Comparison of ENCODE assay signal across 26 mouse cellular contexts in genomic region chrX:35920096-35920607, GRCm38 (mm10). TPM values are rescaled to one million over a fixed set of nuclear protein-coding genes. Genes with fewer than 3 reads are reported as not detected.
DNase-seq lines count a peak whose midpoint lies in the region; ATAC-seq and TF ChIP-seq lines count a peak whose summit lies in the region.
"Had no signal": no experiment of that assay in that cellular context is flagged by ENCODE, and none has a peak within 500 bp of the region (broad histone marks: within the 10 kb centered on the region; RNA-seq: fewer than 3 reads in every experiment).

No protein-coding gene starts in this region.

- intact Hi-C loops in heart, postnatal 36 days (cut with DNase I) = no loop called here

- peak overlapping the region; percentile 48; the same call in 1 of the 2 replicates for H3K27ac ChIP-seq in heart, embryonic 13.5 days (replicated peaks)
- 0 out of 2 replicates have a peak overlapping the region, but pooled peaks have one; percentile 48 for H3K27ac ChIP-seq in limb, embryonic 14.5 days (replicated peaks; ENCODE audit: low read depth, low read length)
- no peak overlapping the region for H3K27ac ChIP-seq in limb, embryonic 10.5 days
- peak overlapping the region; percentile 24; the same call in 1 of the 2 replicates for H3K27ac ChIP-seq in brown adipose tissue, adult 24 weeks (replicated peaks; ENCODE audit: low read depth, low read length)
- H3K27ac ChIP-seq: embryonic facial prominence, embryonic 15.5 days; forebrain, embryonic 10.5 days; hindbrain, embryonic 14.5 days; limb, embryonic 13.5 days; liver, embryonic 14.5 days; midbrain, embryonic 13.5 days had no signal

- no peaks in the 10 kb centered on the region for H3K36me3 ChIP-seq in heart, embryonic 13.5 days
- no peaks in the 10 kb centered on the region for H3K36me3 ChIP-seq in limb, embryonic 14.5 days (ENCODE audit: control insufficient read depth, insufficient read depth, low read length)
- H3K36me3 ChIP-seq in limb, embryonic 10.5 days = no peaks in the 10 kb centered on the region
- H3K36me3 ChIP-seq: embryonic facial prominence, embryonic 15.5 days; forebrain, embryonic 10.5 days; limb, embryonic 13.5 days; midbrain, embryonic 13.5 days had no signal

- H3K9me3 ChIP-seq in heart, embryonic 13.5 days = no peaks in the 10 kb centered on the region
- H3K9me3 ChIP-seq in limb, embryonic 14.5 days (ENCODE audit: control insufficient read depth, low read length) = no peaks in the 10 kb centered on the region
- no peaks in the 10 kb centered on the region for H3K9me3 ChIP-seq in limb, embryonic 10.5 days (replicated peaks)
- H3K9me3 ChIP-seq: embryonic facial prominence, embryonic 15.5 days; forebrain, embryonic 10.5 days; limb, embryonic 13.5 days; midbrain, embryonic 13.5 days had no signal

- H3K27me3 ChIP-seq in heart, embryonic 13.5 days (replicated peaks) = no peaks in the 10 kb centered on the region
- H3K27me3 ChIP-seq in limb, embryonic 14.5 days (ENCODE audit: control insufficient read depth, insufficient read depth, low read length) = no peaks in the 10 kb centered on the region
- no peaks in the 10 kb centered on the region for H3K27me3 ChIP-seq in limb, embryonic 10.5 days (ENCODE audit: low read depth, poor library complexity, severe bottlenecking)
- H3K27me3 ChIP-seq: embryonic facial prominence, embryonic 15.5 days; limb, embryonic 13.5 days; midbrain, embryonic 13.5 days had no signal

- ATAC-seq in heart, embryonic 13.5 days (ENCODE audit: extremely low read depth, insufficient number of reproducible peaks, low FRiP score, low TSS enrichment) = no peak
- ATAC-seq in limb, embryonic 14.5 days (ENCODE audit: low FRiP score, low read depth) = peak; percentile 53; the same call in 1 of the 2 replicates
- ATAC-seq: forebrain, postnatal 0 days; midbrain, embryonic 13.5 days had no signal

- no peak for TF ChIP-seq POLR2A in limb, embryonic 14.5 days (IDR thresholded peaks at IDR 0.05; ENCODE audit: borderline replicate concordance, extremely low read depth, insufficient read depth, insufficient read length)

- H3K4me1 ChIP-seq in heart, embryonic 13.5 days = 0 out of 2 replicates have a peak, but pooled peaks cover 3% of the 10 kb centered on the region
- no peaks in the 10 kb centered on the region for H3K4me1 ChIP-seq in limb, embryonic 14.5 days (ENCODE audit: control insufficient read depth, insufficient read depth, low read length)
- no peaks in the 10 kb centered on the region for H3K4me1 ChIP-seq in limb, embryonic 10.5 days
- H3K4me1 ChIP-seq in brown adipose tissue, adult 24 weeks (ENCODE audit: control insufficient read depth, insufficient read depth, insufficient read length, low read length) = no peaks in the 10 kb centered on the region
- H3K4me1 ChIP-seq: embryonic facial prominence, embryonic 15.5 days; midbrain, embryonic 13.5 days had no signal

- H3K4me3 ChIP-seq in heart, embryonic 13.5 days = no peak overlapping the region
- no peak overlapping the region for H3K4me3 ChIP-seq in limb, embryonic 14.5 days (replicated peaks; ENCODE audit: low read length)
- H3K4me3 ChIP-seq in limb, embryonic 10.5 days = no peak overlapping the region
- no peak overlapping the region for H3K4me3 ChIP-seq in brown adipose tissue, adult 24 weeks (ENCODE audit: insufficient read depth, low read depth, low read length)
- H3K4me3 ChIP-seq: embryonic facial prominence, embryonic 15.5 days; forebrain, embryonic 10.5 days; limb, embryonic 13.5 days; midbrain, embryonic 13.5 days had no signal

- 56% methylated on average over 3 of the region's 3 CpGs for WGBS in heart, embryonic 13.5 days
- WGBS in limb, embryonic 14.5 days = 65% methylated on average over 3 of the region's 3 CpGs
- 84% methylated on average over 3 of the region's 3 CpGs for WGBS in limb, embryonic 10.5 days

- DNase-seq in heart, postnatal 36 days = no peak
- DNase-seq in limb, embryonic 14.5 days (ENCODE audit: low spot score) = peak; percentile 69
- no peak for DNase-seq in limb, embryonic 10.5 days (ENCODE audit: low spot score)
- no peak for DNase-seq in cerebellum, postnatal 25 days
- DNase-seq in kidney, adult 8-10 months = no peak
- DNase-seq: adrenal gland, postnatal 36 days; cerebellum, adult 18-20 months; cerebellum, postnatal 36 days; embryo, embryonic 11 days; forebrain, postnatal 0 days; gastrocnemius, postnatal 10 days; heart, adult 11 months; heart, postnatal 10 days; kidney, adult 9 months; kidney, postnatal 25 days; lung, embryonic 14.5 days; right cerebral cortex, postnatal 14 days; spleen, adult 18-20 months had no signal

- H3K9ac ChIP-seq in heart, embryonic 13.5 days = no peak overlapping the region
- no peak overlapping the region for H3K9ac ChIP-seq in limb, embryonic 14.5 days (ENCODE audit: low read depth, low read length, severe bottlenecking)
- H3K9ac ChIP-seq: embryonic facial prominence, embryonic 15.5 days; forebrain, postnatal 0 days; hindbrain, embryonic 14.5 days; limb, embryonic 13.5 days; liver, embryonic 14.5 days; lung, embryonic 14.5 days; midbrain, embryonic 13.5 days had no signal

- H3K4me2 ChIP-seq in heart, embryonic 13.5 days = no peak overlapping the region
- H3K4me2 ChIP-seq in limb, embryonic 14.5 days (replicated peaks; ENCODE audit: low read depth, low read length, severe bottlenecking) = no peak overlapping the region
- H3K4me2 ChIP-seq: embryonic facial prominence, embryonic 15.5 days; hindbrain, embryonic 14.5 days; limb, embryonic 13.5 days; lung, embryonic 14.5 days; midbrain, embryonic 13.5 days had no signal

RNA-seq across cellular contexts. Expression of gene Dock11, which starts 31.5 kb away (rescaled TPM):
- polyA plus RNA-seq in heart, embryonic 13.5 days (2015; fragmentation: Nextera tagmentation; extraction: Ambion mirVana) = 6.0 and 7.2 TPM in 2 replicates
- 1 to 10 TPM; 4.9 to 5.1 TPM for total RNA-seq in heart, postnatal 36 days (2021)
- 13.5 and 17.9 TPM in 2 replicates for polyA plus RNA-seq in limb, embryonic 14.5 days (2012; rRNA removed)
- 24.4 and 24.5 TPM in 2 replicates for polyA plus RNA-seq in limb, embryonic 14.5 days (2014; fragmentation: Nextera tagmentation; extraction: Ambion mirVana)
- polyA plus RNA-seq in limb, embryonic 10.5 days (2016; fragmentation: Nextera tagmentation; extraction: Ambion mirVana) = 15.2 and 15.5 TPM in 2 replicates
- 2.6 and 3.9 TPM in 2 replicates for polyA plus RNA-seq in brown adipose tissue, adult 24 weeks (2012; ENCODE audit: insufficient read depth, insufficient read length, missing spikeins)
